Mouse (Mus musculus) heart, embryonic 16.5 days (tissue): ENCODE data around the gene Rpl6. TPM values are rescaled to one million over a fixed set of nuclear protein-coding genes. Genes with fewer than 3 reads are reported as not detected.
A peak's percentile ranks its signal among the peaks of the same experiment; 100 is the strongest.
"Not testable (repeated sequence)": the region's sequence is repeated elsewhere in the genome, so short reads cannot be mapped to it uniquely, and the experiment has no call there.

ENCODE experiments used
- ATAC-seq: fragments of 200-750 bp; cut with Nextera tagmentation; replicated peaks from 2 replicates; pipeline ENCODE4 v1.8.0; 2017; ENCODE audit warnings: moderate number of reproducible peaks; ENCODE audit not compliant: insufficient read depth, low FRiP score; ENCODE audit errors: extremely low read depth
- H3K27ac ChIP-seq: fragments of 300-500 bp; sonication (generic); 2 replicates; pipeline ENCODE4 v1.5.1; 2014; ENCODE audit warnings: mild to moderate bottlenecking, low read length, control low read depth, moderate library complexity
- H3K27me3 ChIP-seq: fragments of 300-500 bp; sonication (generic); 2 replicates; pipeline ENCODE4 v1.6.1; 2014; ENCODE audit warnings: low read length, mixed read lengths; ENCODE audit not compliant: control insufficient read depth, insufficient read depth
- H3K36me3 ChIP-seq: fragments of 300-500 bp; sonication (generic); 2 replicates; pipeline ENCODE4 v1.6.1; 2014; ENCODE audit not compliant: control insufficient read depth, insufficient read depth
- H3K4me1 ChIP-seq: fragments of 300-500 bp; sonication (generic); 2 replicates; pipeline ENCODE4 v1.6.1; 2014; ENCODE audit warnings: low read length, mixed read lengths; ENCODE audit not compliant: control insufficient read depth, insufficient read depth
- H3K4me2 ChIP-seq: fragments of 300-500 bp; sonication (generic); 2 replicates; pipeline ENCODE4 v1.6.1; 2014; ENCODE audit warnings: low read depth, mild to moderate bottlenecking, control low read depth, low read length
- H3K4me3 ChIP-seq: fragments of 300-500 bp; sonication (generic); 2 replicates; pipeline ENCODE4 v1.5.1; 2014; ENCODE audit warnings: mild to moderate bottlenecking, control low read depth, low read length
- H3K9ac ChIP-seq: fragments of 300-500 bp; sonication (generic); 2 replicates; pipeline ENCODE4 v1.6.1; 2014; ENCODE audit warnings: low read length, control low read depth
- H3K9me3 ChIP-seq: fragments of 300-500 bp; sonication (generic); replicated peaks from 2 replicates; pipeline ENCODE4 v1.6.1; 2016; ENCODE audit warnings: low read length; ENCODE audit not compliant: control insufficient read depth
- WGBS: fragments of 180-500 bp; shearing (Covaris S2); extraction: QIAGEN DNeasy Blood & Tissue Kit; methylation state at CpG from one replicate; pipeline ENCODE4 v1.1.7; 2014; 5-methylcytosine and 5-hydroxymethylcytosine counted together
- polyA plus RNA-seq: library from polyadenylated mRNA; unstranded; fragments of >200 nt; fragmentation: Nextera tagmentation; extraction: Ambion mirVana; gene quantifications from 2 replicates; pipeline ENCODE4 v1.2.1, GENCODE M21; 2015

Gene Rpl6
- polyA plus RNA-seq, 1 experiment from 2014 or later, result 345 TPM

- Histone ChIP-seq H3K36me3 (no peaks in the 10 kb centered on the region), H3K27ac (peak within 1 kb of the TSS; percentile 92), H3K4me1 (peaks cover 43% of the 10 kb centered on the region), H3K27me3 (no peaks in the 10 kb centered on the region), H3K4me3 (peak within 1 kb of the TSS; percentile 90), H3K9me3 (no peaks in the 10 kb centered on the region), H3K4me2 (peak within 1 kb of the TSS; percentile 84), H3K9ac (peak within 1 kb of the TSS; percentile 98)
- ATAC-seq, result peak; percentile 96
- WGBS, result under 1% methylated on average over 76 of the region's 98 CpGs
These were observed 13.3 kb upstream of the Rpl6 start, which contains the start of gene Ptpn11 for GRCm38 (mm10) chr5:121190836-121191583. Gene Ptpn11 (minus strand): TSS chr5:121191397.

GRCm38 (mm10) chr5:121191584-121191906 is 12.7 kb upstream of the Rpl6 start:
- H3K4me1 ChIP-seq, result peaks cover 38% of the 10 kb centered on the region
- 7% methylated on average over 17 of the region's 17 CpGs for WGBS
- H3K9ac ChIP-seq, result peak overlapping the region; percentile 98
- peak overlapping the region; percentile 90 for H3K4me3 ChIP-seq
- 0 out of 2 replicates have a peak, but pooled peaks have one; percentile 0 for ATAC-seq
- no peaks in the 10 kb centered on the region for H3K9me3 ChIP-seq
- H3K36me3 ChIP-seq, result no peaks in the 10 kb centered on the region
- H3K27me3 ChIP-seq, result no peaks in the 10 kb centered on the region
- H3K4me2 ChIP-seq, result peak overlapping the region; percentile 84
- peak overlapping the region; percentile 92 for H3K27ac ChIP-seq

GRCm38 (mm10) chr5:121194173-121194572 is 10.1 kb upstream of the Rpl6 start:
- no peak overlapping the region for H3K27ac ChIP-seq
- WGBS, result 38% methylated on average over 1 of the region's 1 CpGs
- H3K9ac ChIP-seq, result no peak overlapping the region

GRCm38 (mm10) chr5:121196764-121197163 is 7.5 kb upstream of the Rpl6 start:
- no peak overlapping the region for H3K4me3 ChIP-seq
- 35% methylated on average over 5 of the region's 5 CpGs for WGBS
- no peaks in the 10 kb centered on the region for H3K27me3 ChIP-seq
- H3K4me2 ChIP-seq, result no peak overlapping the region
- no peaks in the 10 kb centered on the region for H3K36me3 ChIP-seq
- no peak overlapping the region for H3K9ac ChIP-seq
- no peaks in the 10 kb centered on the region for H3K9me3 ChIP-seq
- H3K4me1 ChIP-seq, result peaks cover 3% of the 10 kb centered on the region
- ATAC-seq, result no peak
- H3K27ac ChIP-seq, result no peak overlapping the region

More at GRCm38 (mm10) chr5:121194173-121194572, 10.1 kb upstream of the Rpl6 start:
- Histone ChIP-seq H3K36me3 (no peaks in the 10 kb centered on the region), H3K27me3 (no peaks in the 10 kb centered on the region), H3K4me2 (no peak overlapping the region), H3K9me3 (no peaks in the 10 kb centered on the region), H3K4me3 (no peak overlapping the region), H3K4me1 (peaks cover 14% of the 10 kb centered on the region)
- ATAC-seq, result no peak

- Histone ChIP-seq H3K4me2 (no peak overlapping the region), H3K4me1 (no peaks in the 10 kb centered on the region), H3K9me3 (no peaks in the 10 kb centered on the region), H3K27ac (no peak overlapping the region), H3K27me3 (no peaks in the 10 kb centered on the region), H3K9ac (no peak overlapping the region), H3K4me3 (no peak overlapping the region), H3K36me3 (no peaks in the 10 kb centered on the region)
- WGBS, result 83% methylated on average over 2 of the region's 2 CpGs
- no peak for ATAC-seq
These were observed 6.9 kb upstream of the Rpl6 start for GRCm38 (mm10) chr5:121197337-121197736.

- Histone ChIP-seq H3K4me2 (no peak overlapping the region), H3K36me3 (no peaks in the 10 kb centered on the region), H3K27me3 (no peaks in the 10 kb centered on the region), H3K27ac (no peak overlapping the region), H3K9ac (no peak overlapping the region), H3K9me3 (no peaks in the 10 kb centered on the region), H3K4me1 (no peaks in the 10 kb centered on the region), H3K4me3 (no peak overlapping the region)
- 65% methylated on average over 5 of the region's 5 CpGs for WGBS
- ATAC-seq, result no peak
These were observed 5.9 kb upstream of the Rpl6 start for GRCm38 (mm10) chr5:121198376-121198775.

GRCm38 (mm10) chr5:121201739-121202138 is 2.5 kb upstream of the Rpl6 start:
- Histone ChIP-seq H3K4me3 (no peak overlapping the region), H3K27ac (no peak overlapping the region), H3K27me3 (no peaks in the 10 kb centered on the region), H3K4me2 (no peak overlapping the region), H3K9ac (no peak overlapping the region), H3K36me3 (peaks cover 4% of the 10 kb centered on the region; the same call in 1 of the 2 replicates), H3K4me1 (peaks cover 12% of the 10 kb centered on the region), H3K9me3 (no peaks in the 10 kb centered on the region)
- ATAC-seq, result no peak
- 37% methylated on average over 3 of the region's 3 CpGs for WGBS

GRCm38 (mm10) chr5:121202467-121202866 is 1.8 kb upstream of the Rpl6 start:
- peaks cover 16% of the 10 kb centered on the region for H3K4me1 ChIP-seq
- H3K27ac ChIP-seq, result no peak overlapping the region
- no peaks in the 10 kb centered on the region for H3K27me3 ChIP-seq
- H3K9ac ChIP-seq, result no peak overlapping the region
- 78% methylated on average over 1 of the region's 1 CpGs for WGBS
- no peaks in the 10 kb centered on the region for H3K9me3 ChIP-seq
- peaks cover 11% of the 10 kb centered on the region for H3K36me3 ChIP-seq
- no peak overlapping the region for H3K4me2 ChIP-seq
- H3K4me3 ChIP-seq, result no peak overlapping the region
- ATAC-seq, result no peak

- ATAC-seq, H3K9me3 ChIP-seq, H3K27me3 ChIP-seq, H3K27ac ChIP-seq: not testable (repeated sequence)
- H3K36me3 ChIP-seq, result peaks cover 35% of the 10 kb centered on the region
- peak overlapping the region; percentile 82 for H3K4me2 ChIP-seq
- WGBS, result 62% methylated on average over 8 of the region's 10 CpGs
- peaks cover 20% of the 10 kb centered on the region for H3K4me1 ChIP-seq
- H3K4me3 ChIP-seq, result peak overlapping the region; percentile 64
- H3K9ac ChIP-seq, result peak overlapping the region; percentile 86
These were observed 1.4 kb downstream of the Rpl6 start for GRCm38 (mm10) chr5:121205537-121206130.
